Mouse (Mus musculus) embryonic fibroblast, embryonic 13.5 days (primary cell): ENCODE results near the gene Fstl3.

Experiments used
- CTCF ChIP-seq: IDR thresholded peaks from 2 replicates; pipeline ENCODE4 v1.5.1; 2011; ENCODE audit warnings: mild to moderate bottlenecking, control low read depth, low read length, moderate library complexity, borderline replicate concordance; ENCODE audit not compliant: insufficient read depth
- POLR2A ChIP-seq: IDR thresholded peaks from 2 replicates; pipeline ENCODE4 v1.6.1; 2011; ENCODE audit warnings: low read depth, mild to moderate bottlenecking, control low read depth, low read length, moderate library complexity

DNA sequence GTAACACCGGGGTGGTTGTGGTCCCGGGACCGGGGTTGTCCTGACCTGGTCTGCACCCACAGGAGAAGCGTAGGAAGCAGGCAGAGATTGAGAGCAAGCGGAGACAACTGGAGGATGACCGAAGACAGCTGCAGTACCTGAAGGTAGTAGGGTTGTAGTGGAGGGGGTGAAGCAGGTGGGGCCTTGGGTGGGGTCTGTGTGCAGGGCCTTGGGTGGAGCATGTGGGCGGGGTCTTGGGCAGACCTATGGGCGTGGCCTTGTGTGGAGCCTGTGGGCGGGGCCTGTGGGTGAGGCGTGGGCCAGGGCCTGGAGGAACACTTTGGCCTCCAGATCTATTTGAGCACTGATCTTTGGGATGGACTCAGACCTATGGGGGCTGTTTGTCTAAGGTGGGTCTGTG, 29.9 kb downstream of the Fstl3 start:
- no peak for TF ChIP-seq CTCF
- no peak for TF ChIP-seq POLR2A
